Mouse (Mus musculus) embryonic facial prominence, embryonic 11.5 days (tissue): Measurements from ENCODE around the gene BC017158. TPM values are rescaled to one million over a fixed set of nuclear protein-coding genes. Genes with fewer than 3 reads are reported as not detected.
A peak's percentile ranks its signal among the peaks of the same experiment; 100 is the strongest.

Source experiments
- ATAC-seq: fragments of 200-750 bp; cut with Nextera tagmentation; replicated peaks from 2 replicates; pipeline ENCODE4 v1.8.0; 2017; ENCODE audit warnings: low read depth; ENCODE audit not compliant: insufficient number of reproducible peaks, low FRiP score, low TSS enrichment
- DNase-seq: peaks from one replicate; pipeline ENCODE4 v3.0.0-alpha.2; 2015; ENCODE audit warnings: low spot score
- H3K27ac ChIP-seq: fragments of 300-500 bp; sonication (generic); replicated peaks from 2 replicates; pipeline ENCODE4 v1.5.1; 2014; ENCODE audit warnings: mild to moderate bottlenecking, low read depth, low read length, control low read depth
- H3K27me3 ChIP-seq: fragments of 300-500 bp; sonication (generic); 2 replicates; pipeline ENCODE4 v1.6.1; 2014; ENCODE audit warnings: mild to moderate bottlenecking, low read length, moderate library complexity, mixed read lengths; ENCODE audit not compliant: control insufficient read depth, insufficient read depth
- H3K36me3 ChIP-seq: fragments of 300-500 bp; sonication (generic); replicated peaks from 2 replicates; pipeline ENCODE4 v1.6.1; 2014; ENCODE audit warnings: low read depth, mild to moderate bottlenecking, low read length, moderate library complexity, mixed read lengths; ENCODE audit not compliant: control insufficient read depth, insufficient read depth
- H3K4me1 ChIP-seq: fragments of 300-500 bp; sonication (generic); 2 replicates; pipeline ENCODE4 v1.6.1; 2014; ENCODE audit warnings: low read length, mixed read lengths; ENCODE audit not compliant: control insufficient read depth, insufficient read depth
- H3K4me2 ChIP-seq: fragments of 300-500 bp; sonication (generic); 2 replicates; pipeline ENCODE4 v1.6.1; 2014; ENCODE audit warnings: low read depth, mild to moderate bottlenecking, control low read depth, low read length, moderate library complexity
- H3K4me3 ChIP-seq: fragments of 300-500 bp; sonication (generic); 2 replicates; pipeline ENCODE4 v1.5.1; 2014; ENCODE audit warnings: low read depth, low read length, control low read depth
- H3K9ac ChIP-seq: fragments of 300-500 bp; sonication (generic); replicated peaks from 2 replicates; pipeline ENCODE4 v1.6.1; 2014; ENCODE audit warnings: mild to moderate bottlenecking, control low read depth, low read length
- H3K9me3 ChIP-seq: fragments of 300-500 bp; sonication (generic); replicated peaks from 2 replicates; pipeline ENCODE4 v1.6.1; 2016; ENCODE audit warnings: mild to moderate bottlenecking, low read length, inconsistent platforms, mixed read lengths; ENCODE audit not compliant: control insufficient read depth
- WGBS: fragments of 180-500 bp; shearing (Covaris S2); extraction: QIAGEN DNeasy Blood & Tissue Kit; methylation state at CpG from one replicate; pipeline ENCODE4 v1.1.7; 2014; 5-methylcytosine and 5-hydroxymethylcytosine counted together
- polyA plus RNA-seq: library from polyadenylated mRNA; unstranded; fragments of >200 nt; fragmentation: Nextera tagmentation; extraction: Ambion mirVana; gene quantifications from 2 replicates; pipeline ENCODE4 v1.2.1, GENCODE M21; 2014

The BC017158 gene
- polyA plus RNA-seq, 1 experiment from 2014 or later, result 19.4 TPM

GRCm38 (mm10) chr7:128304907-128305306 is 6.9 kb upstream of the BC017158 start:
- Histone ChIP-seq H3K27ac (no peak overlapping the region), H3K9ac (no peak overlapping the region), H3K9me3 (no peaks in the 10 kb centered on the region), H3K4me2 (no peak overlapping the region), H3K36me3 (no peaks in the 10 kb centered on the region), H3K4me3 (no peak overlapping the region), H3K4me1 (no peaks in the 10 kb centered on the region), H3K27me3 (no peaks in the 10 kb centered on the region)
- peak; percentile 66 for DNase-seq
- 9% methylated on average over 5 of the region's 5 CpGs for WGBS
- no peak for ATAC-seq

GRCm38 (mm10) chr7:128304198-128304597 is 6.2 kb upstream of the BC017158 start:
- H3K4me2 ChIP-seq, result no peak overlapping the region
- WGBS, result 63% methylated on average over 6 of the region's 6 CpGs
- H3K4me1 ChIP-seq, result no peaks in the 10 kb centered on the region
- H3K9ac ChIP-seq, result no peak overlapping the region
- no peaks in the 10 kb centered on the region for H3K36me3 ChIP-seq
- no peak overlapping the region for H3K4me3 ChIP-seq
- H3K27me3 ChIP-seq, result no peaks in the 10 kb centered on the region
- ATAC-seq (no peak), DNase-seq (no peak)
- H3K27ac ChIP-seq, result no peak overlapping the region
- H3K9me3 ChIP-seq, result no peaks in the 10 kb centered on the region

- no peaks in the 10 kb centered on the region for H3K36me3 ChIP-seq
- H3K9me3 ChIP-seq, result no peaks in the 10 kb centered on the region
- no peak overlapping the region for H3K4me2 ChIP-seq
- no peak overlapping the region for H3K9ac ChIP-seq
- 0 out of 2 replicates have a peak, but pooled peaks cover under 1% of the 10 kb centered on the region for H3K4me1 ChIP-seq
- DNase-seq (no peak), ATAC-seq (no peak)
- no peak overlapping the region for H3K27ac ChIP-seq
- no peaks in the 10 kb centered on the region for H3K27me3 ChIP-seq
- no peak overlapping the region for H3K4me3 ChIP-seq
- 81% methylated on average over 3 of the region's 3 CpGs for WGBS
Observed at GRCm38 (mm10) chr7:128302151-128302550, 4.2 kb upstream of the BC017158 start.

GRCm38 (mm10) chr7:128300952-128301351 is 3.0 kb upstream of the BC017158 start:
- H3K36me3 ChIP-seq, result no peaks in the 10 kb centered on the region
- no peak overlapping the region for H3K4me2 ChIP-seq
- H3K4me1 ChIP-seq, result 0 out of 2 replicates have a peak, but pooled peaks cover 4% of the 10 kb centered on the region
- 72% methylated on average over 3 of the region's 3 CpGs for WGBS
- no peaks in the 10 kb centered on the region for H3K27me3 ChIP-seq
- no peak for DNase-seq
- ATAC-seq, result no peak
- no peak overlapping the region for H3K4me3 ChIP-seq
- no peaks in the 10 kb centered on the region for H3K9me3 ChIP-seq
- H3K9ac ChIP-seq, result no peak overlapping the region
- H3K27ac ChIP-seq, result no peak overlapping the region

- H3K4me1 ChIP-seq, result 0 out of 2 replicates have a peak, but pooled peaks cover 4% of the 10 kb centered on the region
- peak overlapping the region; percentile 92 for H3K9ac ChIP-seq
- H3K4me3 ChIP-seq, result no peak overlapping the region; the same call in 1 of the 2 replicates
- H3K36me3 ChIP-seq, result no peaks in the 10 kb centered on the region
- H3K27me3 ChIP-seq, result no peaks in the 10 kb centered on the region
- WGBS, result 76% methylated on average over 8 of the region's 8 CpGs
- no peak overlapping the region for H3K27ac ChIP-seq
- DNase-seq (peak; percentile 67), ATAC-seq (no peak)
- H3K4me2 ChIP-seq, result peak overlapping the region; percentile 78
- no peaks in the 10 kb centered on the region for H3K9me3 ChIP-seq
Observed at GRCm38 (mm10) chr7:128298481-128299342, 742 bp upstream of the BC017158 start.

GRCm38 (mm10) chr7:128297291-128297616 is 716 bp downstream of the BC017158 start:
- Histone ChIP-seq H3K9ac (peak overlapping the region; percentile 92), H3K4me1 (0 out of 2 replicates have a peak, but pooled peaks cover 4% of the 10 kb centered on the region), H3K9me3 (no peaks in the 10 kb centered on the region), H3K27me3 (no peaks in the 10 kb centered on the region), H3K36me3 (no peaks in the 10 kb centered on the region), H3K4me3 (peak overlapping the region; percentile 84), H3K27ac (0 out of 2 replicates have a peak overlapping the region, but pooled peaks have one; percentile 63), H3K4me2 (peak overlapping the region; percentile 78)
- whole genome bisulfite sequencing, result 36% methylated on average over 10 of the region's 10 CpGs
- ATAC-seq (no peak), DNase-seq (no peak)

- Histone ChIP-seq H3K4me1 (0 out of 2 replicates have a peak, but pooled peaks cover 4% of the 10 kb centered on the region), H3K27ac (no peak overlapping the region), H3K9ac (no peak overlapping the region), H3K4me3 (no peak overlapping the region), H3K36me3 (no peaks in the 10 kb centered on the region), H3K9me3 (no peaks in the 10 kb centered on the region), H3K27me3 (no peaks in the 10 kb centered on the region), H3K4me2 (no peak overlapping the region)
- WGBS, result 59% methylated on average over 3 of the region's 3 CpGs
- ATAC-seq, result no peak
- DNase-seq, result no peak
Observed at GRCm38 (mm10) chr7:128296514-128296913, 1.5 kb downstream of the BC017158 start.

- Histone ChIP-seq H3K9ac (no peak overlapping the region), H3K36me3 (no peaks in the 10 kb centered on the region; the same call in 1 of the 2 replicates), H3K4me1 (0 out of 2 replicates have a peak, but pooled peaks cover 4% of the 10 kb centered on the region), H3K4me3 (no peak overlapping the region), H3K27ac (no peak overlapping the region), H3K9me3 (no peaks in the 10 kb centered on the region), H3K27me3 (no peaks in the 10 kb centered on the region), H3K4me2 (no peak overlapping the region)
- 95% methylated on average over 10 of the region's 10 CpGs for WGBS
- ATAC-seq (no peak), DNase-seq (no peak)
Observed at GRCm38 (mm10) chr7:128294785-128295184, 3.2 kb downstream of the BC017158 start.
